14 mouse cellular contexts compared by ENCODE assay signal in genomic region chr5:141738725-141739124, GRCm38 (mm10).
DNase-seq lines count a peak whose midpoint lies in the region; ATAC-seq and TF ChIP-seq lines count a peak whose summit lies in the region.
"Had no signal": no experiment of that assay in that cellular context is flagged by ENCODE, and none has a peak within 500 bp of the region (broad histone marks: within the 10 kb centered on the region; RNA-seq: fewer than 3 reads in every experiment).

No protein-coding gene starts in this region.

- no peak overlapping the region for H3K4me2 ChIP-seq in kidney, embryonic 15.5 days
- H3K4me2 ChIP-seq: liver, embryonic 13.5 days; midbrain, embryonic 12.5 days; neural tube, embryonic 13.5 days had no signal

- 0 out of 2 replicates have a peak, but pooled peaks have one; percentile 18 for TF ChIP-seq CTCF in kidney, adult 2 months (conservative IDR thresholded peaks at IDR 0.05; ENCODE audit: insufficient read depth, insufficient read length, low read depth, low read length)
- TF ChIP-seq CTCF in thymus, adult 2 months (IDR thresholded peaks at IDR 0.05; ENCODE audit: borderline replicate concordance, control insufficient read depth, extremely low read depth, insufficient read depth, low read length, poor library complexity), result no peak
- TF ChIP-seq CTCF in brain, embryonic 14.5 days (IDR thresholded peaks at IDR 0.05; ENCODE audit: borderline replicate concordance, extremely low read depth, insufficient read depth, insufficient read length), result peak; percentile 14; the same call in 1 of the 2 replicates

- no peak for DNase-seq in kidney, adult 2 months
- DNase-seq in thymus, adult 2 months, result peak; percentile 19
- no peak for DNase-seq in thymus, adult 18-20 months
- DNase-seq in brain, embryonic 14.5 days (ENCODE audit: low read depth), result no peak
- no peak for DNase-seq in adrenal gland, postnatal 4 days (ENCODE audit: low spot score in 2 of 2)
- no peak for DNase-seq in midbrain, embryonic 10.5 days (ENCODE audit: low spot score)
- DNase-seq: cerebellum, postnatal 14 days; heart, adult 11 months; liver, embryonic 13.5 days had no signal

- H3K9ac ChIP-seq in kidney, embryonic 15.5 days, result no peak overlapping the region
- H3K9ac ChIP-seq: liver, embryonic 13.5 days; midbrain, embryonic 12.5 days; neural tube, embryonic 13.5 days had no signal

- no peak overlapping the region for H3K4me3 ChIP-seq in kidney, adult 2 months (ENCODE audit: insufficient read depth, low read depth, low read length)
- H3K4me3 ChIP-seq in kidney, embryonic 15.5 days (replicated peaks), result no peak overlapping the region
- no peak overlapping the region for H3K4me3 ChIP-seq in thymus, adult 2 months (ENCODE audit: control insufficient read depth, insufficient read depth, low read length)
- H3K4me3 ChIP-seq in midbrain, embryonic 10.5 days, result no peak overlapping the region
- H3K4me3 ChIP-seq: hindbrain, embryonic 10.5 days; liver, embryonic 13.5 days; midbrain, embryonic 12.5 days; neural tube, embryonic 13.5 days had no signal

- no peak for TF ChIP-seq POLR2A in kidney, adult 2 months (IDR thresholded peaks at IDR 0.05; ENCODE audit: low read depth, low read length)
- no peak for TF ChIP-seq POLR2A in thymus, adult 2 months (IDR thresholded peaks at IDR 0.05; ENCODE audit: control insufficient read depth, extremely low read depth, insufficient read depth, low read length, poor library complexity)
- TF ChIP-seq POLR2A in brain, embryonic 14.5 days (IDR thresholded peaks at IDR 0.05; ENCODE audit: borderline replicate concordance, extremely low read depth, insufficient read depth, insufficient read length, poor library complexity, severe bottlenecking), result no peak

- no peaks in the 10 kb centered on the region for H3K4me1 ChIP-seq in kidney, adult 2 months (ENCODE audit: control insufficient read depth, insufficient read depth, low read length)
- H3K4me1 ChIP-seq in kidney, embryonic 15.5 days, result no peaks in the 10 kb centered on the region
- no peaks in the 10 kb centered on the region for H3K4me1 ChIP-seq in thymus, adult 2 months (replicated peaks; ENCODE audit: control insufficient read depth, insufficient read depth, low read length)
- no peaks in the 10 kb centered on the region for H3K4me1 ChIP-seq in midbrain, embryonic 10.5 days
- H3K4me1 ChIP-seq: hindbrain, embryonic 10.5 days; liver, embryonic 13.5 days; midbrain, embryonic 12.5 days; neural tube, embryonic 13.5 days had no signal

- no peaks in the 10 kb centered on the region; the same call in 1 of the 2 replicates for H3K9me3 ChIP-seq in kidney, embryonic 15.5 days (replicated peaks)
- H3K9me3 ChIP-seq in midbrain, embryonic 10.5 days (replicated peaks), result no peaks in the 10 kb centered on the region
- H3K9me3 ChIP-seq: midbrain, embryonic 12.5 days; neural tube, embryonic 13.5 days had no signal

- no peaks in the 10 kb centered on the region; the same call in 1 of the 2 replicates for H3K27me3 ChIP-seq in kidney, adult 2 months (replicated peaks; ENCODE audit: control insufficient read depth, insufficient read depth, low read length)
- H3K27me3 ChIP-seq in kidney, embryonic 15.5 days, result no peaks in the 10 kb centered on the region
- no peaks in the 10 kb centered on the region for H3K27me3 ChIP-seq in thymus, adult 2 months (ENCODE audit: control insufficient read depth, insufficient read depth, low read length)
- H3K27me3 ChIP-seq in midbrain, embryonic 10.5 days (ENCODE audit: low read depth, poor library complexity, severe bottlenecking), result no peaks in the 10 kb centered on the region
- H3K27me3 ChIP-seq: liver, embryonic 13.5 days; midbrain, embryonic 12.5 days; neural tube, embryonic 13.5 days had no signal

- no peak for ATAC-seq in kidney, embryonic 15.5 days (replicated peaks; ENCODE audit: low FRiP score)
- ATAC-seq: forebrain, embryonic 16.5 days had no signal

- 80% methylated on average over 5 of the region's 5 CpGs for WGBS in kidney, adult 2 months
- WGBS in kidney, embryonic 15.5 days, result 78% methylated on average over 5 of the region's 5 CpGs
- WGBS in thymus, adult 2 months, result 73% methylated on average over 5 of the region's 5 CpGs
- 73% methylated on average over 5 of the region's 5 CpGs for WGBS in midbrain, embryonic 10.5 days

- H3K27ac ChIP-seq in kidney, adult 2 months (ENCODE audit: insufficient read depth, low read depth, low read length), result no peak overlapping the region
- H3K27ac ChIP-seq in kidney, embryonic 15.5 days, result no peak overlapping the region
- H3K27ac ChIP-seq in thymus, adult 2 months (ENCODE audit: control insufficient read depth, insufficient read depth, low read length), result no peak overlapping the region
- H3K27ac ChIP-seq in midbrain, embryonic 10.5 days (replicated peaks), result no peak overlapping the region
- H3K27ac ChIP-seq: hindbrain, embryonic 10.5 days; liver, embryonic 13.5 days; midbrain, embryonic 12.5 days; neural tube, embryonic 13.5 days had no signal

- H3K36me3 ChIP-seq in kidney, adult 2 months (ENCODE audit: control insufficient read depth, insufficient read depth, low read length), result no peaks in the 10 kb centered on the region
- H3K36me3 ChIP-seq in kidney, embryonic 15.5 days, result no peaks in the 10 kb centered on the region
- H3K36me3 ChIP-seq in thymus, adult 2 months (ENCODE audit: control insufficient read depth, insufficient read depth, low read length), result no peaks in the 10 kb centered on the region
- H3K36me3 ChIP-seq in midbrain, embryonic 10.5 days, result no peaks in the 10 kb centered on the region
- H3K36me3 ChIP-seq: hindbrain, embryonic 10.5 days; liver, embryonic 13.5 days; midbrain, embryonic 12.5 days; neural tube, embryonic 13.5 days had no signal
